Mouse (Mus musculus): ENCODE data around the gene Ltbp4.

GRCm38 (mm10) chr7:27271423-27271822 lies 66.1 kb downstream of the Ltbp4 start:
- TF ChIP-seq CTCF (IDR thresholded peaks at IDR 0.05; ENCODE audit: extremely low read depth, insufficient read depth, low read length) (0 out of 2 replicates have a peak, but pooled peaks have one; percentile 1), POLR2A (IDR thresholded peaks at IDR 0.05; ENCODE audit: extremely low read depth, insufficient read depth, low read length) (no peak)
